Mouse (Mus musculus) lung, adult 2 months (tissue): Measurements from ENCODE around the gene Olfr568. TPM values are rescaled to one million over a fixed set of nuclear protein-coding genes. Genes with fewer than 3 reads are reported as not detected.

Experiments used
- DNase-seq: peaks from one replicate; pipeline ENCODE4 v3.0.0; 2022
- H3K4me1 ChIP-seq: fragments of 200-500 bp; 2 replicates; pipeline ENCODE4 v1.6.1; 2011; ENCODE audit warnings: low read length; ENCODE audit not compliant: control insufficient read depth, insufficient read depth
- H3K4me3 ChIP-seq: fragments of 200-500 bp; replicated peaks from 2 replicates; pipeline ENCODE3; 2011; ENCODE audit warnings: low read depth, mild to moderate bottlenecking, control low read depth, low read length; ENCODE audit errors: extremely low read depth
- CTCF ChIP-seq: fragments of 200-500 bp; IDR thresholded peaks from 2 replicates; pipeline ENCODE4 v1.5.1; 2011; ENCODE audit warnings: mild to moderate bottlenecking, low read length, control low read depth; ENCODE audit not compliant: insufficient read depth
- POLR2A ChIP-seq: fragments of 200-500 bp; IDR thresholded peaks from 2 replicates; pipeline ENCODE4 v1.6.1; 2011; ENCODE audit warnings: low read depth, mild to moderate bottlenecking, control low read depth, low read length, borderline replicate concordance; ENCODE audit errors: extremely low read depth
- WGBS: fragments of 180-500 bp; shearing (Covaris S2); methylation state at CpG from one replicate; pipeline ENCODE4 v1.1.7; 2018; 5-methylcytosine and 5-hydroxymethylcytosine counted together
- polyA plus RNA-seq: library from polyadenylated mRNA; depleted of rRNA; stranded (reverse); fragments of >200 nt; gene quantifications from 2 replicates; pipeline ENCODE4 v1.2.3, GENCODE M21; 2012; rRNA removed

Gene Olfr568
- not detected in 2 replicates for polyA plus RNA-seq

DNA sequence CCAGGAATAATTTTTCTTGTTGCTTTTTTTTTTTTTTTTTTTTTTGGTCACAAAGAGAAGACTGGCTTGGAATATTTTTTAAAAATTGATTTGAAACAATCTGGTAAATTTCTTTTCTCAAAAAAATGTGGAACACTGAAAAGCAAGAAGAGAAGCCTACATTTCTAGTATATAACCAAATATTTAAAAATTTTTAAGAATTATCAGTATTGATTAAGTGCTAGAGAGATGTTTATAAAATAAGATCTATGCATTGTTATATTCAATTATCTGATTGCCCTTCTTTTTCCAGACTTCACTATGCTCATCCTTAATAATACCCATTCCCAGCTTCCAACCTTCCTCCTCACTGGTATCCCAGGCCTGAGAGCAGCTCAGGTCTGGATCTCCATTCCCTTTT, at the start of gene Olfr568:
Olfr568 (plus strand) TSS at position 301 of the 400 bp plus-strand sequence.
- no peak for TF ChIP-seq POLR2A
- Histone ChIP-seq H3K4me1 (no peaks in the 10 kb centered on the region), H3K4me3 (no peak within 1 kb of the TSS)
- no peak for DNase-seq

DNA sequence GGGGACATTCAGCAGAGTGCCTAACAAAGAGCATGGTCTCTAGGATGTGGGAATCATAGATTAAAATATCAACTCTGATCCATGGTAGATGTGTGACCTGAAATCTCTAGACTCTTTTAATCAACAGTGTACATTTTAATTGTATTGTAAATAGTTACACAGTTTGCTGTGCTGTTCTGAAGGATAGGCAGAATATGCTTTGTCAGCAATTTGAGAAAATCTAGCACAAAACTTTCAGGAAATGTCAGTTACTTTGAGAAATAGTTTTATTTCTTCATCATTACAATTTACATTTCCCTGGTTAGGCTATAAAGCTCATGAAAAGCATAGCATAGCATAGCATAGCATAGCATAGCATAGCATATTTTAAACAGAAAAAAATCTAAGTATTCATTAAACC, 21.1 kb upstream of the Olfr568 start:
- TF ChIP-seq POLR2A (no peak), CTCF (no peak)

DNA sequence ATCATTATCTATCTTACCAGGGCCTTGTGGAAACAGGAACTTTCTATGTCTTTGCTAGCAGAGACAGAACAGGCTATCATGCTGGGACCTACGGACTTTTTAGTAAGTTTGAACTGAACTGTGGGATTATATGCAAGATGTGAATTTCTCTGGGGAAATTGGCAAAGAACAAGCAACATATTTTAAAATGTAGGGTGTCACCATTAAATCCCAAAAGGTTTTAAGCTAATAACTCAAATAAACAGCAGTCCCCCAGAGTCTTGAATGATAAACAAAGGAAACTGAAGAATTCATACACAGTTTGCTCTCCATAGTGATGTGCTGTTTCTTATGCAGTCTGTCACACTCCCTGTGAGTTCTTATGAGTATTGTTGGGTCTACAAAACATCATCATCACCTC, 18.3 kb upstream of the Olfr568 start, which contains the start of gene Olfr566:
Olfr566 (minus strand) TSS at position 101 of the 400 bp plus-strand sequence.
- WGBS, result 77% methylated on average over 1 of the region's 1 CpGs
- TF ChIP-seq POLR2A, result no peak
- no peak for TF ChIP-seq CTCF
- H3K4me1 ChIP-seq, result no peaks in the 10 kb centered on the region
- no peak for DNase-seq
- H3K4me3 ChIP-seq, result no peak within 1 kb of the TSS

More for the DNA sequence above, 21.1 kb upstream of the Olfr568 start:
- DNase-seq, result no peak
- H3K4me1 ChIP-seq, result no peaks in the 10 kb centered on the region
- H3K4me3 ChIP-seq, result no peak overlapping the region

- 61% methylated on average over 3 of the region's 3 CpGs for WGBS
- no peaks in the 10 kb centered on the region for H3K4me1 ChIP-seq
- no peak for DNase-seq
- no peak within 1 kb of the TSS for H3K4me3 ChIP-seq
- TF ChIP-seq CTCF (no peak), POLR2A (no peak)
These were observed 13.9 kb downstream of the Olfr568 start, which contains the start of gene Olfr569 for GRCm38 (mm10) chr7:102890782-102891181. TSS of gene Olfr569 (minus strand) at chr7:102890882.

GRCm38 (mm10) chr7:102915261-102915660, 38.3 kb downstream of the Olfr568 start:
- Histone ChIP-seq H3K4me3 (no peak overlapping the region), H3K4me1 (no peaks in the 10 kb centered on the region)
- TF ChIP-seq POLR2A (no peak), CTCF (no peak)
- DNase-seq, result no peak
- WGBS, result 22% methylated on average over 1 of the region's 1 CpGs

GRCm38 (mm10) chr7:102916405-102916804, 39.5 kb downstream of the Olfr568 start:
- 51% methylated on average over 5 of the region's 5 CpGs for WGBS
- no peak overlapping the region for H3K4me3 ChIP-seq
- no peak for TF ChIP-seq POLR2A
- TF ChIP-seq CTCF, result no peak
- H3K4me1 ChIP-seq, result no peaks in the 10 kb centered on the region
- no peak for DNase-seq

DNA sequence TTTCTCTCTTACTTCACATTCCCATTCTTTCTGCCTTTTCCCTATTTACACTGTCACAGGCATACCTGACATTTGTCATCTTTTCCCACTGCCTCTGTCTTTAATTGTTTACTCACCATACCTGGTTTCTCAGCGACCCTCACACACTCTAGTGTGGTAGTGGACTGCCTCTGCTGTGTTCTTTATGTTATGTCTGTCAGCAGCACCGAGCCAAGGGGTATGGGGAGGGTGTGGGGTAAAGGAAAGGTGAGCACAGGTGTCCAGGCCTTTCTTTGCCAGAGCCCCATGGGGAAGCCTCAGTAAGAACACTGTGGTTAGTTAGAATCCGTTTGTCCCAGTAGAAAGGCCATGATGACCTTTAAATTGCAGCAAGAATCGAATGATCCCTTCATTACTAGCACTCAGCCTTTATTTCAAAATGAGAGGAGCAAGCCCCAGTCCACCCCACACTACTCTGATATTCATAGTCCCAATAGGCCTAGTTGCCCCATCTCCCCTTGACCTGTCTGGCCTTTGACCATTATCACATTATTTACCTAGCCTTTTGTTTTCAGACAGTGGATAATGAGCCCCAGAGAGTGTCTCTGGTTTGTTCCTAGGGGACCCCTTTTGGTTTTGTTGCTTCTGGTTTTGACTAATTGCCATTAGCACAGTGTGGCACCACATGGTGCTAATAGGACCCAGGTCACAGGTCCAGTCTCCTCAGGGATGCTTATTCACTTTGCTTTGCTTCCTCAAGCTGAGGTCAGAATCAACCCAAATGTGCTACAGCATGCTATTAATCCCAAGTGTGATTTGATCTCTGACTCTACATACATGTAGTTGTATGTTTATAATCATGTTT, 40.3 kb downstream of the Olfr568 start, which contains the start of gene Olfr571:
Olfr571 (minus strand) TSS at position 505 of the 844 bp plus-strand sequence.
- 52% methylated on average over 4 of the region's 4 CpGs for WGBS
- TF ChIP-seq CTCF (no peak), POLR2A (no peak)
- no peak for DNase-seq
- H3K4me3 ChIP-seq, result no peak within 1 kb of the TSS
- no peaks in the 10 kb centered on the region for H3K4me1 ChIP-seq

GRCm38 (mm10) chr7:102919632-102920031, 42.7 kb downstream of the Olfr568 start:
- DNase-seq, result no peak
- 5% methylated on average over 1 of the region's 1 CpGs for WGBS
- TF ChIP-seq POLR2A (no peak), CTCF (no peak)
- Histone ChIP-seq H3K4me3 (no peak overlapping the region), H3K4me1 (no peaks in the 10 kb centered on the region)

GRCm38 (mm10) chr7:102924109-102924508, 47.2 kb downstream of the Olfr568 start, which contains the start of gene Olfr572:
TSS of gene Olfr572 (plus strand) at chr7:102924409.
- no peaks in the 10 kb centered on the region for H3K4me1 ChIP-seq
- DNase-seq, result no peak
- no peak within 1 kb of the TSS for H3K4me3 ChIP-seq
- WGBS, result 56% methylated on average over 1 of the region's 1 CpGs
- TF ChIP-seq POLR2A, result no peak
- no peak for TF ChIP-seq CTCF

DNA sequence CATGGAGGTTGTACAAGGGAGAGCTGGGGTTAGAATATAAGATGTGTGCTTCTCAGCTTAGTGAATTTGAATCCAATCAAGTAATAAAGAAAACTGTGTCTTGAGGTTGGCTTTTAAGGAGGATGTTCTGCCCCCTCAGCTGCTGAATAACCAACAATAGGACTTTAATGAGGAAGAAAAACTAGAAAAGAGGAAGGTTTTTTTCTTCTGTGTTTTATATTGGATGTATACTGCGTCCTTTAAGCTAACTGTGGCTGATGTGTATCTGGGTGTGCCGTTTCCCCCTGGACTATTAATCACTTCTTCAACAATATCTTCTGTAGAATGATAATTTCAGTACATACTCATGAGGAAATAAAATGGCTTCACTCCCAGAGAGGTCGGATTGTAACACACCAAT, 50.2 kb downstream of the Olfr568 start:
- Histone ChIP-seq H3K4me1 (no peaks in the 10 kb centered on the region), H3K4me3 (no peak overlapping the region)
- no peak for DNase-seq
- no peak for TF ChIP-seq POLR2A
- TF ChIP-seq CTCF, result no peak
- WGBS, result 47% methylated on average over 3 of the region's 3 CpGs

Other genes starting within 250 kb of the Olfr568 start
- not detected in 2 replicates for gene Olfr554, start 238.7 kb upstream of the Olfr568 start, polyA plus RNA-seq
- gene Olfr555, start 218.3 kb upstream of the Olfr568 start, polyA plus RNA-seq, result not detected in 2 replicates
- gene Olfr556, start 212.2 kb upstream of the Olfr568 start, polyA plus RNA-seq, result 0.12 and 0.19 TPM in 2 replicates
- gene Trim68, start 189.8 kb upstream of the Olfr568 start, polyA plus RNA-seq, result 16.7 and 23.7 TPM in 2 replicates
- 0.26 TPM in 1 of 2 replicates, not detected in the other for gene Olfr557, start 181.2 kb upstream of the Olfr568 start, polyA plus RNA-seq
- gene Olfr558, start 174.9 kb upstream of the Olfr568 start, polyA plus RNA-seq, result 0.17 and 0.37 TPM in 2 replicates
- not detected in 2 replicates for gene Olfr33, start 158.1 kb upstream of the Olfr568 start, polyA plus RNA-seq
- gene Olfr559, start 149.6 kb upstream of the Olfr568 start, polyA plus RNA-seq, result not detected in 2 replicates
- not detected in 2 replicates for gene Olfr560, start 117.8 kb upstream of the Olfr568 start, polyA plus RNA-seq
- gene Olfr78, start 117.7 kb upstream of the Olfr568 start, polyA plus RNA-seq, result 0.53 and 1.7 TPM in 2 replicates
- 0.10 TPM in 1 of 2 replicates, not detected in the other for gene Olfr561, start 105.9 kb upstream of the Olfr568 start, polyA plus RNA-seq
- not detected in 2 replicates for gene Olfr564, start 73.6 kb upstream of the Olfr568 start, polyA plus RNA-seq
- not detected in 2 replicates for gene Olfr566, start 18.4 kb upstream of the Olfr568 start, polyA plus RNA-seq
- not detected in 2 replicates for gene Olfr569, start 13.8 kb downstream of the Olfr568 start, polyA plus RNA-seq
- not detected in 2 replicates for gene Olfr570, start 17.5 kb downstream of the Olfr568 start, polyA plus RNA-seq
- not detected in 2 replicates for gene Olfr571, start 40.4 kb downstream of the Olfr568 start, polyA plus RNA-seq
- not detected in 2 replicates for gene Olfr572, start 47.3 kb downstream of the Olfr568 start, polyA plus RNA-seq
- gene Olfr573-ps1, start 65.5 kb downstream of the Olfr568 start, polyA plus RNA-seq, result not detected in 2 replicates
- gene Olfr574, start 71.3 kb downstream of the Olfr568 start, polyA plus RNA-seq, result not detected in 2 replicates
- gene Olfr575, start 81.7 kb downstream of the Olfr568 start, polyA plus RNA-seq, result not detected in 2 replicates
- gene Olfr576, start 85.5 kb downstream of the Olfr568 start, polyA plus RNA-seq, result not detected in 2 replicates
- gene Olfr577, start 98.8 kb downstream of the Olfr568 start, polyA plus RNA-seq, result not detected in 2 replicates
- gene Olfr578, start 112.2 kb downstream of the Olfr568 start, polyA plus RNA-seq, result not detected in 2 replicates
- gene Olfr582, start 160.9 kb downstream of the Olfr568 start, polyA plus RNA-seq, result not detected in 2 replicates
- not detected in 2 replicates for gene Olfr583, start 174.2 kb downstream of the Olfr568 start, polyA plus RNA-seq
- gene Olfr584, start 204.8 kb downstream of the Olfr568 start, polyA plus RNA-seq, result not detected in 2 replicates
- not detected in 2 replicates for gene Olfr585, start 220.6 kb downstream of the Olfr568 start, polyA plus RNA-seq
- not detected in 2 replicates for gene Olfr586, start 248.5 kb downstream of the Olfr568 start, polyA plus RNA-seq